Mouse (Mus musculus) limb, embryonic 12.5 days (tissue): ENCODE data around the gene Col6a2. TPM values are rescaled to one million over a fixed set of nuclear protein-coding genes. Genes with fewer than 3 reads are reported as not detected.
A peak's percentile ranks its signal among the peaks of the same experiment; 100 is the strongest.

Source experiments
- ATAC-seq: fragments of 200-750 bp; cut with Nextera tagmentation; 2 replicates; pipeline ENCODE4 v1.8.0; 2017; ENCODE audit warnings: low read depth, moderate TSS enrichment; ENCODE audit not compliant: insufficient number of reproducible peaks, insufficient read depth, low FRiP score, low TSS enrichment
- H3K27ac ChIP-seq: fragments of 300-500 bp; sonication (generic); 2 replicates; pipeline ENCODE4 v1.5.1; 2016; ENCODE audit warnings: mild to moderate bottlenecking, moderate library complexity
- H3K27me3 ChIP-seq: fragments of 300-500 bp; sonication (generic); 2 replicates; pipeline ENCODE4 v1.6.1; 2016; ENCODE audit warnings: mild to moderate bottlenecking, moderate library complexity
- H3K36me3 ChIP-seq: fragments of 300-500 bp; sonication (generic); 2 replicates; pipeline ENCODE4 v1.6.1; 2016; ENCODE audit warnings: mild to moderate bottlenecking, moderate library complexity
- H3K4me1 ChIP-seq: fragments of 300-500 bp; sonication (generic); replicated peaks from 2 replicates; pipeline ENCODE4 v1.6.1; 2016
- H3K4me2 ChIP-seq: fragments of 300-500 bp; sonication (generic); 2 replicates; pipeline ENCODE4 v1.6.1; 2016; ENCODE audit warnings: mild to moderate bottlenecking, moderate library complexity
- H3K4me3 ChIP-seq: fragments of 300-500 bp; sonication (generic); replicated peaks from 2 replicates; pipeline ENCODE4 v1.5.1; 2016; ENCODE audit warnings: mild to moderate bottlenecking
- H3K9ac ChIP-seq: fragments of 300-500 bp; sonication (generic); replicated peaks from 2 replicates; pipeline ENCODE4 v1.6.1; 2016; ENCODE audit warnings: mild to moderate bottlenecking, moderate library complexity
- H3K9me3 ChIP-seq: fragments of 300-500 bp; sonication (generic); 2 replicates; pipeline ENCODE4 v1.6.1; 2016; ENCODE audit warnings: mild to moderate bottlenecking, moderate library complexity
- WGBS: fragments of 180-500 bp; shearing (Covaris S2); methylation state at CpG from one replicate; pipeline ENCODE4 v1.1.7; 2016; 5-methylcytosine and 5-hydroxymethylcytosine counted together
- polyA plus RNA-seq: library from polyadenylated mRNA; unstranded; fragments of >200 nt; fragmentation: Nextera tagmentation; extraction: Ambion mirVana; gene quantifications from 2 replicates; pipeline ENCODE4 v1.2.1, GENCODE M21; 2016

Gene Col6a2
- polyA plus RNA-seq, 1 experiment from 2014 or later = 47.6 TPM

GRCm38 (mm10) chr10:76634584-76634983 is 11.2 kb upstream of the Col6a2 start:
- Histone ChIP-seq H3K4me1 (peaks cover 43% of the 10 kb centered on the region), H3K9me3 (no peaks in the 10 kb centered on the region), H3K36me3 (no peaks in the 10 kb centered on the region), H3K4me3 (no peak overlapping the region), H3K27ac (peak overlapping the region; percentile 88), H3K27me3 (no peaks in the 10 kb centered on the region), H3K4me2 (no peak overlapping the region), H3K9ac (no peak overlapping the region)
- ATAC-seq = no peak
- 69% methylated on average over 5 of the region's 5 CpGs for WGBS

DNA sequence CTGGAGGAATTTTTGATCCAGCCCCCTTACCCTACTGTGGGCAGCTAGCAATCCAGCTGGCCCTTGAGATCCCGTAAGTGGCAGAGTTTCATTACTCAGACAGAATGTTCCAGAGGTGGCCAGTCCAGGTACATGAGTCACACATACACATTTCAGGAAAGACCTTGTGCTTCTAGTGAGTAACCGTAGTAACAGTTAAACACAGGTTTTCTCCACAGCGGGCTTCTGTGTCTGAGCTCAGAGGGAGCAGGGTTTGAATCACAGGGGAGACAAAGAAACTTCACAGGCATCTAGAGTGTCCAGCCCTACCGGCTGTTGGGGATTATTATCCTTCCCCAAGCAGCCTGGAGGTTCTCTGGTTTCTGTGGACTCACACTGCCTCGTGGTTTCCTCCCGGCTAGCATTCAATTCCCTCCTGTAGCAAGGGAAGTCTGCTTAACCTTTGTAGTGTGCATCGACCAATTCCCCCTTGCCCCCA is 10.7 kb upstream of the Col6a2 start:
- Histone ChIP-seq H3K9ac (no peak overlapping the region), H3K4me3 (no peak overlapping the region), H3K27ac (peak overlapping the region; percentile 88), H3K9me3 (no peaks in the 10 kb centered on the region), H3K4me2 (no peak overlapping the region), H3K27me3 (no peaks in the 10 kb centered on the region), H3K36me3 (no peaks in the 10 kb centered on the region), H3K4me1 (peaks cover 43% of the 10 kb centered on the region)
- 38% methylated on average over 7 of the region's 7 CpGs for WGBS
- ATAC-seq = peak; percentile 62; the same call in 1 of the 2 replicates

DNA sequence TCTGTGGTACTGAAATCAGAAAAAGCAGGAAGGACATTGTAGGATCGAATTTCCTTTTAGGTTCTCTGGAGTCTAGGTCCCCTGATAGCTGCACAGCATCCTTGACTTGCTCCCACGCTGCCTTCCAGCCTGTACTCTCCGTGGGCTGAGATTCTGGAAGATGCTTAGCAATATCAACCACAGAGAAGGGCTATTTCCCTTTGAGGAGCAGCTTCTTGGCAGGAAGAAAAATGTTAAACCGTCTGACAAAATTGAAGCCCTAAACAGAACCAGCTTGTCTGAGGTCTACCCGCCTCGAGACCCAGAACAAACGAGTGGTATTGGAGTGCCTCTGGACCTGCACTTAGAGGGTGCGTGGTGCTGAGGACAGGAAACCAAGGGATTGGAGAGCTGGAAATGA is 9.2 kb upstream of the Col6a2 start:
- no peak for ATAC-seq
- Histone ChIP-seq H3K27me3 (no peaks in the 10 kb centered on the region), H3K36me3 (no peaks in the 10 kb centered on the region), H3K27ac (peak overlapping the region; percentile 59), H3K4me3 (no peak overlapping the region), H3K9ac (no peak overlapping the region), H3K4me2 (no peak overlapping the region), H3K4me1 (peaks cover 43% of the 10 kb centered on the region), H3K9me3 (no peaks in the 10 kb centered on the region)
- WGBS = 54% methylated on average over 8 of the region's 8 CpGs

- no peak overlapping the region for H3K9ac ChIP-seq
- no peaks in the 10 kb centered on the region for H3K27me3 ChIP-seq
- no peaks in the 10 kb centered on the region for H3K9me3 ChIP-seq
- H3K4me3 ChIP-seq = no peak overlapping the region
- no peak overlapping the region for H3K27ac ChIP-seq
- 82% methylated on average over 1 of the region's 1 CpGs for WGBS
- peaks cover 34% of the 10 kb centered on the region for H3K4me1 ChIP-seq
- no peaks in the 10 kb centered on the region for H3K36me3 ChIP-seq
- no peak overlapping the region for H3K4me2 ChIP-seq
- no peak for ATAC-seq
Observed at GRCm38 (mm10) chr10:76630657-76631056, 7.2 kb upstream of the Col6a2 start.

GRCm38 (mm10) chr10:76627714-76628113 is 4.3 kb upstream of the Col6a2 start:
- 88% methylated on average over 5 of the region's 5 CpGs for WGBS
- H3K4me2 ChIP-seq = no peak overlapping the region
- H3K9ac ChIP-seq = no peak overlapping the region
- no peaks in the 10 kb centered on the region for H3K27me3 ChIP-seq
- H3K9me3 ChIP-seq = no peaks in the 10 kb centered on the region
- peaks cover 15% of the 10 kb centered on the region for H3K4me1 ChIP-seq
- H3K36me3 ChIP-seq = no peaks in the 10 kb centered on the region
- H3K4me3 ChIP-seq = no peak overlapping the region
- H3K27ac ChIP-seq = no peak overlapping the region
- no peak for ATAC-seq

DNA sequence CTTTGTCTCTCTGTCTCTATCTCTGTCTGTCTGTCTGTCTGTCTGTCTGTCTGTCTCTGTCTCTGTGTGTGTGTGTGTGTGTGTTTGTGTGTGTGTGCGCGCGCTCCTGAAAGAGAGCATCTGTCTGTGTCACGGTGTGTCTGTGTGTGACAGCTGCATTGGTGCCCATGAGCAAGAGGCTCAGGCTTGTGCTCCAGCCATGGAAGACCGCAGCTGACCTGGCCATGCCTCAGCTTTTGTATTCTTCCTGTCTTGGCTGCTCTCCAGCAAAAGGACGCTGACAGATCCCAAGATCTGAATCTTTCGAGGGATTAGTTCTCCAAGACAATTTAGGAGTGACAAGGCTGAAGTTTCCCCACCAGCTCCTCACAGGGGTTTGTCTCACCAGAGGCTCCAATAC is 1.5 kb upstream of the Col6a2 start:
- no peaks in the 10 kb centered on the region for H3K36me3 ChIP-seq
- no peaks in the 10 kb centered on the region for H3K9me3 ChIP-seq
- peaks cover 25% of the 10 kb centered on the region for H3K4me1 ChIP-seq
- H3K4me3 ChIP-seq = no peak overlapping the region
- WGBS = 83% methylated on average over 7 of the region's 7 CpGs
- no peak overlapping the region for H3K9ac ChIP-seq
- no peaks in the 10 kb centered on the region; the same call in 1 of the 2 replicates for H3K27me3 ChIP-seq
- H3K27ac ChIP-seq = no peak overlapping the region
- no peak for ATAC-seq
- H3K4me2 ChIP-seq = no peak overlapping the region

- Histone ChIP-seq H3K27ac (peak overlapping the region; percentile 64; the same call in 1 of the 2 replicates), H3K4me1 (peaks cover 25% of the 10 kb centered on the region), H3K4me3 (peak overlapping the region; percentile 55), H3K9ac (peak overlapping the region; percentile 79; the same call in 1 of the 2 replicates), H3K4me2 (peak overlapping the region; percentile 67), H3K9me3 (no peaks in the 10 kb centered on the region), H3K27me3 (no peaks in the 10 kb centered on the region; the same call in 1 of the 2 replicates), H3K36me3 (no peaks in the 10 kb centered on the region)
- ATAC-seq = 0 out of 2 replicates have a peak, but pooled peaks have one; percentile 18
- 19% methylated on average over 7 of the region's 7 CpGs for WGBS
Observed at GRCm38 (mm10) chr10:76623734-76624133, 304 bp upstream of the Col6a2 start.

GRCm38 (mm10) chr10:76622411-76622810 is 1.0 kb downstream of the Col6a2 start:
- Histone ChIP-seq H3K4me2 (peak overlapping the region; percentile 67), H3K9me3 (no peaks in the 10 kb centered on the region), H3K4me3 (peak overlapping the region; percentile 55), H3K27ac (no peak overlapping the region), H3K36me3 (no peaks in the 10 kb centered on the region), H3K9ac (peak overlapping the region; percentile 79; the same call in 1 of the 2 replicates), H3K4me1 (peaks cover 25% of the 10 kb centered on the region), H3K27me3 (no peaks in the 10 kb centered on the region; the same call in 1 of the 2 replicates)
- ATAC-seq = no peak
- WGBS = 72% methylated on average over 4 of the region's 4 CpGs

DNA sequence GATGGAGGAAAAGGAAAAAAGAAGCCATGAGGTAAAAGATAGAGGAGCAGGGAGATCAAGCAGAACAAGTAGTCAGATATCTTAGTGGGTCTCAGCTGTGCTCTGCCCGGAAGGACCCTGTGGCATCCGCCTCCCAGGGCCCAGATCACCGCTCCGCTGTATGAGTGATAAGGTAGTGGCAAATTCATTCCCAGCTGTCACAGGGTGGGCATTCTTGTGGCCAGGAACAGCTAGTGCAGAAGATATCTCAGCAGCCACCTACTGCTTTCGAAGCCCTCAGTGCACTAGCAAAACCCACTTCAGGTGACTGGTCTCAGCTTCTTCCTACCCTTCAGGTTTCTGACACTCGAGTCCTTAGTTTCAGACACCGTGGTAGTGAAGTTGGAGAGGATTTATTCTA is 11.0 kb downstream of the Col6a2 start:
- H3K27ac ChIP-seq = no peak overlapping the region
- H3K4me2 ChIP-seq = no peak overlapping the region
- peaks cover 73% of the 10 kb centered on the region for H3K36me3 ChIP-seq
- H3K27me3 ChIP-seq = no peaks in the 10 kb centered on the region
- no peak overlapping the region for H3K9ac ChIP-seq
- no peaks in the 10 kb centered on the region for H3K9me3 ChIP-seq
- H3K4me3 ChIP-seq = no peak overlapping the region
- WGBS = 89% methylated on average over 7 of the region's 7 CpGs
- no peak for ATAC-seq
- no peaks in the 10 kb centered on the region for H3K4me1 ChIP-seq

GRCm38 (mm10) chr10:76602690-76603089 is 20.7 kb downstream of the Col6a2 start:
- H3K9ac ChIP-seq = no peak overlapping the region
- no peaks in the 10 kb centered on the region for H3K9me3 ChIP-seq
- WGBS = 74% methylated on average over 3 of the region's 3 CpGs
- H3K27me3 ChIP-seq = no peaks in the 10 kb centered on the region
- no peak overlapping the region for H3K4me2 ChIP-seq
- no peak overlapping the region for H3K4me3 ChIP-seq
- no peak overlapping the region for H3K27ac ChIP-seq
- H3K36me3 ChIP-seq = peaks cover 67% of the 10 kb centered on the region
- H3K4me1 ChIP-seq = no peaks in the 10 kb centered on the region
- no peak for ATAC-seq

GRCm38 (mm10) chr10:76596338-76596737 is 27.1 kb downstream of the Col6a2 start:
- Histone ChIP-seq H3K9me3 (no peaks in the 10 kb centered on the region), H3K36me3 (peaks cover 13% of the 10 kb centered on the region; the same call in 1 of the 2 replicates), H3K9ac (no peak overlapping the region), H3K4me2 (no peak overlapping the region), H3K4me3 (no peak overlapping the region), H3K4me1 (no peaks in the 10 kb centered on the region), H3K27me3 (0 out of 2 replicates have a peak, but pooled peaks cover 2% of the 10 kb centered on the region), H3K27ac (no peak overlapping the region)
- no peak for ATAC-seq
- 91% methylated on average over 31 of the region's 31 CpGs for WGBS

GRCm38 (mm10) chr10:76590197-76590596 is 33.2 kb downstream of the Col6a2 start:
- no peak for ATAC-seq

More at GRCm38 (mm10) chr10:76590197-76590596, 33.2 kb downstream of the Col6a2 start:
- H3K4me1 ChIP-seq = 0 out of 2 replicates have a peak, but pooled peaks cover 4% of the 10 kb centered on the region
- 0 out of 2 replicates have a peak, but pooled peaks cover 2% of the 10 kb centered on the region for H3K27me3 ChIP-seq
- H3K4me3 ChIP-seq = no peak overlapping the region
- WGBS = 49% methylated on average over 11 of the region's 11 CpGs
- no peak overlapping the region for H3K4me2 ChIP-seq
- no peak overlapping the region for H3K27ac ChIP-seq
- H3K36me3 ChIP-seq = no peaks in the 10 kb centered on the region
- H3K9me3 ChIP-seq = no peaks in the 10 kb centered on the region
- H3K9ac ChIP-seq = no peak overlapping the region
